Mouse (Mus musculus) gastrocnemius, postnatal 4 days (tissue): ENCODE results near the gene Sipa1l1. TPM values are rescaled to one million over a fixed set of nuclear protein-coding genes. Genes with fewer than 3 reads are reported as not detected.

Experiments used
- DNase-seq, 2 experiments: peaks; one replicate each; pipeline ENCODE4 v3.0.0; 2021 to 2022; ENCODE audit warnings: low spot score in 2 of 2, mixed read lengths in 2 of 2
- long read RNA-seq, 2 experiments: library from polyadenylated mRNA; stranded (forward); transcript quantifications; one replicate each; pipeline ENCODE4 v2.0.0; 2021
- total RNA-seq, 2 experiments: library from RNA; stranded (reverse); gene quantifications; 2 replicates each; pipeline ENCODE4 v1.2.3; 2021

Gene Sipa1l1
- total RNA-seq = 10 to 100 TPM; 26.8 to 32.9 TPM
- long read RNA-seq, experiment 1, partial matches to known transcripts = 3 of 5 reads
- long read RNA-seq, experiment 1, other reads (novel, unspliced or antisense) = 2 of 5 reads
- long read RNA-seq, experiment 2, partial matches to known transcripts = 5 of 7 reads
- long read RNA-seq, experiment 2, other reads (novel, unspliced or antisense) = 2 of 7 reads

DNA sequence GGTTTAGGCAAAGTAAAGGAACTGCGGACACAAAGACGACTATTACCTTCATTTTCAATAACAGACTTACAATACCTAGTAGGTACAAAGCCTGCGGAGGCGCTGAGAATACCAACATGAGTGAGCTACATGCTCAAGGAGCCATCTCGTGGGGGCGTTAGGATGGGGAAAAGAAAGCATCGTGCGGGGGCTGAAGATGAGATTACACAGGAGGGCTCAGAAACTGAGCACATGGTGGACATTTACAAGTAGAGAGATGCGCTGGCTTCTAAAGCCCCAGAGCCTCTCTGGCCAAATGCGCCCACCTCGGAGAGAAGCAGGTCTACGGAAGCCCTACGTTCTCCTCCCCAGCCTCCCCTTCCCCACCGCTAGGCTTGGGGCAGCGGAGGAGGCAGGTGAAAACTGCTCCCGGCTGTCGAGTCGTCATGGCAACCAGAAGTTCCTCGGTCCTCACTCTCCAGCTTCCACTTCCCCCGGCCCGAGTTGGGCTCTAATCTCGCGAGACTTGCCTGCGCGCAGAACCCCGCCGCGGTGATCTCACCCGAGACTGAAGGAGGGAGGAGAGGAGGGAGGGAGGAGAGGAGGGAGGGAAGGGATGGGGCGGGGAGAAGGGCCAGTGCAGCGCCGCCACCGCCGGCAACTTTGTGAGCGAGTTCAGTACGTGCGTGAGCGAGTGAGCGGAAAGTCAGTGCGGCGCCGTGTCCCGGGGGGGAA is at the start of gene Sipa1l1:
Sipa1l1 (plus strand) TSS at position 501 of the 714 bp plus-strand sequence.
- peak; percentile 90 to 95 for DNase-seq

DNA sequence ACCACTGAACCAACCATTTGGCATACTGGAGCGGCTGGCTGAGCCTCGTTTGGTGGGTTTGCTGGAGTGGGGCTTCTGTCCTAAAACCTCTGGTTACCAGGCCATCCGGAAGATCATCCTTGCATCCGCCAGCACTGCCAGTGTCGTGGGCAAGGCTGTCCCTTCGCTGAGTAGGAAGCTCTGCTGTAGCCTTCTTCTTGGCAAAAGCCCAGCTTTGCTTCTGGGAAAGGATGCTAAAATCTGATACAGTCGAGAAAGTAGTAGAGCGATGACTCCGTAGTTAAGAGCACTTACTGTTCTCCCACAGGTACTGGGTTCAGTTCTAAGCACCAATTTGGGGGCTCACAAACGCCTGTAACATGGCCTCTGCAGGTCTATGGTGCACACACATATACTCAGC is 47.2 kb upstream of the Sipa1l1 start:
- DNase-seq = no peak

- DNase-seq = peak in 1 of 2 experiments; percentile 37
These were observed 46.5 kb upstream of the Sipa1l1 start for GRCm38 (mm10) chr12:82122450-82123249.

DNA sequence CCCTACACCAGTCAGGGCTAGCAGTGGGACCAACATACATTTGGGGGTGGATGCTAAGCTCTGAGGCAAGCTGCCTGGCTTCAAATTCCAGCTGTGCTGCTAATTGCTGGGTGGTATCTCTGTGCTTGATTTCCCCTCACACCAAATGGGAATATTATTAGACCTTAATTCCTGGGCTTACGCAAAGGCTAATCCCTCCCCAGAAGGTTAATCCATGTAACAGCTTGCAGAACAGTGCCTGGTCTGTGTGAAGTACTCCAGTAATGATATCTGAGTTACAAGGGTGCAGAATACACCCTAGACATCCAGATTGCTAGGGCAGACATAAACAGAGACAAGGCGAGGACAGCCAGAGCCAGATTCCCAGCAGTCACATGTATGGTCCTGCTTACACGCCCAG is 42.3 kb upstream of the Sipa1l1 start:
- no peak for DNase-seq

DNA sequence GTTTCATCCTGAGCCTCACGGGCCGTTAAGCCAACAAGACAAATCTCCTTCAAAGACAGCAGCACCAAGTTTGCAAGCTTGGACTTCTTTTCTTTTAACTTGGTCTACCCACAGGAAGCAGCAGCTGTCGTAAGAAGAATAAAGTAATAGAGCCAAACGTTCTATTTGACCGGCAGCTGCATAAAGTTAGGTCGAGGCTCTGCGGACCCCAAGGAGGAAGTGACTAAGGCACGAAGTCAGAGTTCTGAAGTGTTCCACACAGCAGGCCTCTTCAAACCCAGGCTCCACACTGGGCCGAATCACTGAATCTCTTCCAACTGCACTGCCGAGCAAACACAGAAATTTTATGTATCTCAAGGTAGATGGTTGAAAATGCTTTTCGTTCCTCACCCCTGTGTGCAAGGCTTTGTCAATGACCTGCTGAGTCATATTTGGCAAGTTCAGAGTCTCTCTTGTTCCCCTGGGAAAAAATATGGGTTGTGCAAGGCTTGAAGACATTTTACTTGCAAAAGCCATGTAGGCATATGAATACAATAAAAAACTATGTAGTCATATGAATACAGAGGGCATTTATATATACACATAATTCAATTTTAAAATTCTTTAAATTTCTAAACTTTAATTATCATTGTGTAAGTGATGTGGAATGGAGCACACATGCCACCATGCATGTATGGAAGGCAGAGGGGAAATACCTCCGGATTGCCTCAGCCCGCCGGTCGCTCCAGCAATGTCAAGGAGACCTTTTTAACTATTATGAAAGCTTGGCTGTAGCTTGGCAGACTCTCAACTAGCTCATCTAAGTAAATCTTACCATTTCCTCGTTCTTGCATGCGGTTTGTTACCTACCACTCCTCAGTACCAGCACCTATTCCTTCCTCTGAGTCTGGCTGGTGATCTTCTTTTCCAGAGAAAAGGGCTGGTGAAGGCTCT is 29.6 kb upstream of the Sipa1l1 start:
- DNase-seq = no peak

DNA sequence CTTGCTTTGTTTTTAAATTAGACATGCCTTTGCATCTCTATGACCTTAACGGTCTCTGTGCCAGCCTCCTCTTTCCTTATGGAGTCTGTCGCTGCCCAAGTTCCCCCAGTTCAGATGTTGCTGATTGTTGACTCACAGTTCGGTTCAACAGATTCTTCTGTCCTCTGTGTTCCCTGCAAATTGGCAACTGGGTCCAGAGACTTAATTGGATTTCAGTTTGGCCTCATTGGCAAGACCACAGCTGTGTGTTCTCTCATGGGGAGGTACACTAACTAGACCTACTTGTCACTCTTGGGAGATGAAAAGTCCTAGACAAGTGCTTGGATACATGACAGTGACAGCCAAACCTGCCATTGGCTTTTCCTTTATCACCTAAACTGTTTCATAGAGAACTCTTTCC is 25.7 kb upstream of the Sipa1l1 start:
- no peak for DNase-seq

DNA sequence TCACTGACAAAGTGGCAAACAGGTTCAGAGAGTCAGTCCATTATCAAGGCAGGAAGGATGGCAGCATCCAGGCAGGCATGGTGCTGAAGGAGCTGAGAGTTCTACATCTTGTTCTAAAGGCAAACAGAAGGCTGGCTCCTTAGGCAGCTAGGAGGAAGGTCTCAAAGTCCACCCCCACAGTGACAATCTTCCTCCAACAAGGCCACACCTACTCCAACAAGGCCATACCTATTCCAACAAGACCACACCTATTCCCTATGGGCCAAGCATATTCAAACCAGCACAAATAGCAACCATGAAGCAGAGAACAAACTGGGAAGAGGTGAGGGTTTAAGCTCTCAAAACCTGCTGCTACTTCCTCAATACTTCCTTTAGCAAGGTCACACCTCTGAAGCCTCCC is 23.9 kb upstream of the Sipa1l1 start:
- DNase-seq = no peak

DNA sequence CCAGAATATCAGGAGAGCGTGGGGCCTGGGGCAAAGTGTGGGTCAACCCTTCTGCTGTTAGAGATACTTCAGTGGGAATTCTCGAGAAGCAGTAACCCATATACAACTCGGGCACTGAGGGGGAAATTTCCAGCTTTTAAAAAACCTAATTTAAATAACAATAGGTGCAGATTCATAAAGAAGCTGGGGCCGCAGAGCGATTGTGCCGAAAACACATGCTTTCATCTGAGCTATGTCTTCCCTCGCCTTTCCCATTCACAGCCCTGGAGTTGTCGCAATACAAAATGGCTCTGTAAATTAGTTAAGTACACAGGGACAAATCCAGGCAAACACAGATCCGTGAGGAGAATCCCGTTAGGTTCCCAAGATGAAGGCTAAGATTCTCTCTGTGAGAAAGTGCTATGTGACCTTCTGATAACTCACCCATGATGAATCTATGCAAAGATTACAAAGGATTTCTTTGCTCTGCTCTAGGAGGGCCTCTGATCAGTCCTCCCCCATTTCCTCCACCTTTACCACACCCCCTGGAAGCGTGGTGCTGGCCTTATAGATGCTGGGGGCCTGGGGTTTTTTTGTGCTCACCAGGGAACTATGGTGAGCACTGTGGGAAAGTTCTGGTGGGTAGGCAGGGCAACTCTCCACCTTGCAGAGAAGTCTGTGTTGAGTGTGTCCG is 22.0 kb upstream of the Sipa1l1 start:
- DNase-seq = no peak

DNA sequence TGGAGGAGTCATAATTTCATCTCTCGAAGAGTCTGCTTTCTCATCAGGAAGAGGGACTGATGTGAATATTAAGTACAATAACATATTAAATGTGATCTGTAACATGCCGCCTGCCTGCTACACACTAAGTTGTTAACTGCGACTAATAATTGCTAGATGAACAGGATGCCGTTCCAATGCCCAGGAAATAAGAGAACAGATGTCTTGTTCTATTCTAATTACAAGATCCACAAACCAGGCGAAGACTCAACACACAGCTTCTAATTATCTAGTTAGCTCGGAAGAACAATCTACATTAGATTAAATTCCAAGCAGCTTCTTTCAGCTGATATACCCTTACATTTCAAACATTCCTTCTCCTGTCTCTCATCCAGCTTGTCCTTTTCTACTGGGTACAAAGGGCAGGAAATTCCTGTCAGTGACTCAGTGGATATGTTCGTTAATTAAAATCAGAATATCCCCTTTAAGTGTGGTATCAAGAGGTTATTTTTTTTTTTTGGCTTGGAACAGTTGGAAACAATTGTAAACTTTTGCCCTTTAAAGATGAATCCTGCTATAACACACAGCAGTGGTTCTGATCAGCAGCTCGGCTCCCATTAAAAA is 20.7 kb upstream of the Sipa1l1 start:
- no peak for DNase-seq

GRCm38 (mm10) chr12:82151019-82151418 is 18.1 kb upstream of the Sipa1l1 start:
- no peak for DNase-seq

- DNase-seq = no peak
These were observed 14.6 kb upstream of the Sipa1l1 start for GRCm38 (mm10) chr12:82154527-82154926.

- no peak for DNase-seq
These were observed 10.6 kb upstream of the Sipa1l1 start for GRCm38 (mm10) chr12:82158516-82158915.

GRCm38 (mm10) chr12:82159372-82159771 is 9.7 kb upstream of the Sipa1l1 start:
- DNase-seq = no peak

DNA sequence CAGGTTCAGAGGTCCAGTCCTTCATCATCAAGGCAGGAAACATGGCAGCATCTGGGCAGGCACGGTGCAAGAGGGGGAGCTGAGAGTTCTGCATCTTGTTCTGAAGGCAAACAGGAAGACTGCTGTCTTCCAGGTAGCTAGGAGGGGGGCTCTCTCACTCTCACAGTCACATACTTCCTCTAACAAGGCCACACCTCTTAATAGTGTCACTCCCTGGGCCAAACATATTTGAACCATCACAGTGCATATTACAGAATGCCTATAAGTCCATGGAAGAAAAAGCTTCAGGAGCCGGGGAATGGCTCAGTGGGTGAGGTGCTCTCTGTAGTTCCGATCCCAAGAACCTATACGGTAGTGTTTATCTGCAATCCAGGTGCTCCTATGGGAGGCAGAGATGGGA is 3.5 kb upstream of the Sipa1l1 start:
- no peak for DNase-seq

GRCm38 (mm10) chr12:82166101-82166571 is 3.0 kb upstream of the Sipa1l1 start:
- no peak for DNase-seq

DNA sequence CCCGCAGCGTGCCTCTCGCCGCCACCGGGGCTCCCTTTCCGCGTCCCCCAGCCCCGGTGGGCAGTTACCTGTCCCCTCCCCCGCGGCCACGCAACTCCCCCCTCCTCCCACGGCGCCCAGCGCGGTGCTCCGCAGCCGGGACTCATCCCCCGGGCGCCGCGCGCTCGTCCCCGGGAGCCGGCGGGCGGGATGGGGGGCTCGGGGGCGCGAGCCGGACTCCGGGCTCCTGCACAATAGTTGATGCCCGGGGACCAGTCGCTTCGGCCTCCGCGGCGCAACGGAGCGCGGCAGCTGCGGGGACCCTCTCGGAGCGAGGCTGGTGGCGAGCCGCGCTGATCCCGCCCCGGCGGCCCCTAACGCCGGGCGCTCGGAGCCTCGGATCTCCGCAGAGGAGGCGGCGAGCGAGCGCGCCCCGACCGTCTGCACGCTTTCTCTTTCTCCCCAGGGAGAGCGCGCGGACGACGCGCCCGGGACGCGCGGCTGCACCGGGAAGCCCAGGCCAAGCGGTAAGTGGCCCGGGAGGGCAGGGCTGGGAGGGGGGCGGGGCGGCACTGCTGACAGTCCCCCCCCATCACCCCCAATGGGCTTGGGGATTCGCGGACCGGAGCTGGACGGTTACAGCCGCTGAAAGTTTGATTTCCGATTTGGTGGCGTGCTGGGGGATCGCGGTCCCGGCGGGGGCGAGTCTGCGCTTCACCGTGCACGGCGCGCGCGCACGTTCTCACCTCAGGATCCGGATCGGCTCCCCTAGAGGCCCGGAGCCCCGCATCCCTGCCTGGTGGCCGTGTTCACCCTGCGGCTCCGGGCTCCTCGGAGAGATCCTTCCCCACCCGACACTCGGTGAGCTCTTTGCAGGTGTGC is 681 bp downstream of the Sipa1l1 start:
- peak; percentile 52 to 63 for DNase-seq

- peak in 1 of 2 experiments; percentile 15 for DNase-seq
These were observed 1.6 kb downstream of the Sipa1l1 start for GRCm38 (mm10) chr12:82170461-82171279.

GRCm38 (mm10) chr12:82171591-82171990 is 2.5 kb downstream of the Sipa1l1 start:
- DNase-seq = peak in 1 of 2 experiments; percentile 41
